Mouse (Mus musculus): ENCODE results near the gene Nucb1. TPM values are rescaled to one million over a fixed set of nuclear protein-coding genes. Genes with fewer than 3 reads are reported as not detected.
"Not testable (repeated sequence)": the region's sequence is repeated elsewhere in the genome, so short reads cannot be mapped to it uniquely, and the experiment has no call there.

The Nucb1 gene
- polyA plus RNA-seq, 1 experiment from 2014 or later: 140 TPM

GRCm38 (mm10) chr7:45466283-45467089 lies 43.7 kb downstream of the Nucb1 start, which contains the start of gene Bax:
Gene Bax (minus strand): TSS chr7:45466898.
- Histone ChIP-seq H3K9ac (replicated peaks) (peak within 1 kb of the TSS; percentile 89), H3K4me3 (replicated peaks) (peak within 1 kb of the TSS; percentile 79), H3K9me3 (replicated peaks) (no peaks in the 10 kb centered on the region), H3K4me2 (peak within 1 kb of the TSS; percentile 96), H3K27ac (replicated peaks) (peak within 1 kb of the TSS; percentile 80), H3K27me3 (replicated peaks) (no peaks in the 10 kb centered on the region), H3K36me3 (peaks cover 30% of the 10 kb centered on the region), H3K4me1 (peaks cover 40% of the 10 kb centered on the region)
- under 1% methylated on average over 57 of the region's 58 CpGs for WGBS
- peak; percentile 86 for ATAC-seq (ENCODE audit: low FRiP score)

- peak overlapping the region; percentile 79 for H3K4me3 ChIP-seq (replicated peaks)
- H3K36me3 ChIP-seq: peaks cover 30% of the 10 kb centered on the region
- WGBS: 81% methylated on average over 9 of the region's 9 CpGs
- peaks cover 48% of the 10 kb centered on the region for H3K4me1 ChIP-seq
- H3K9me3 ChIP-seq (replicated peaks): no peaks in the 10 kb centered on the region
- peak overlapping the region; percentile 96 for H3K4me2 ChIP-seq
- peak overlapping the region; percentile 89 for H3K9ac ChIP-seq (replicated peaks)
- no peak overlapping the region for H3K27ac ChIP-seq (replicated peaks)
- no peaks in the 10 kb centered on the region for H3K27me3 ChIP-seq (replicated peaks)
- no peak for ATAC-seq (ENCODE audit: low FRiP score)
Measured at GRCm38 (mm10) chr7:45465549-45465948, 44.7 kb downstream of the Nucb1 start.

GRCm38 (mm10) chr7:45465112-45465511 lies 45.1 kb downstream of the Nucb1 start:
- Histone ChIP-seq H3K9me3 (replicated peaks) (no peaks in the 10 kb centered on the region), H3K4me1 (peaks cover 53% of the 10 kb centered on the region), H3K27me3 (replicated peaks) (no peaks in the 10 kb centered on the region), H3K4me3 (replicated peaks) (peak overlapping the region; percentile 79; the same call in 1 of the 2 replicates), H3K4me2 (peak overlapping the region; percentile 96), H3K27ac (replicated peaks) (no peak overlapping the region), H3K9ac (replicated peaks) (no peak overlapping the region), H3K36me3 (peaks cover 30% of the 10 kb centered on the region)
- WGBS: 97% methylated on average over 12 of the region's 12 CpGs
- ATAC-seq (ENCODE audit: low FRiP score): no peak

GRCm38 (mm10) chr7:45463987-45464778 lies 46.0 kb downstream of the Nucb1 start:
- Histone ChIP-seq H3K36me3 (peaks cover 30% of the 10 kb centered on the region), H3K9ac (replicated peaks) (no peak overlapping the region), H3K4me2 (no peak overlapping the region), H3K4me3 (replicated peaks) (no peak overlapping the region), H3K27ac (replicated peaks) (no peak overlapping the region), H3K4me1 (peaks cover 54% of the 10 kb centered on the region), H3K27me3 (replicated peaks) (no peaks in the 10 kb centered on the region), H3K9me3 (replicated peaks) (no peaks in the 10 kb centered on the region)
- WGBS: 95% methylated on average over 7 of the region's 7 CpGs
- no peak for ATAC-seq (ENCODE audit: low FRiP score)

- H3K4me3 ChIP-seq (replicated peaks); ATAC-seq (ENCODE audit: low FRiP score); H3K27ac ChIP-seq (replicated peaks); H3K9ac ChIP-seq (replicated peaks); H3K9me3 ChIP-seq (replicated peaks); H3K4me2 ChIP-seq; H3K27me3 ChIP-seq (replicated peaks): not testable (repeated sequence)
- WGBS: 88% methylated on average over 4 of the region's 4 CpGs
- H3K36me3 ChIP-seq: peaks cover 34% of the 10 kb centered on the region
- peaks cover 59% of the 10 kb centered on the region for H3K4me1 ChIP-seq
Measured at GRCm38 (mm10) chr7:45462868-45463267, 47.3 kb downstream of the Nucb1 start.

GRCm38 (mm10) chr7:45462325-45462724 lies 47.9 kb downstream of the Nucb1 start:
- no peak overlapping the region for H3K4me2 ChIP-seq
- H3K9ac ChIP-seq (replicated peaks): no peak overlapping the region
- H3K27ac ChIP-seq (replicated peaks): no peak overlapping the region
- H3K4me3 ChIP-seq (replicated peaks): no peak overlapping the region
- H3K27me3 ChIP-seq (replicated peaks): no peaks in the 10 kb centered on the region
- H3K36me3 ChIP-seq: peaks cover 38% of the 10 kb centered on the region
- no peaks in the 10 kb centered on the region for H3K9me3 ChIP-seq (replicated peaks)
- 89% methylated on average over 4 of the region's 4 CpGs for WGBS
- no peak for ATAC-seq (ENCODE audit: low FRiP score)
- H3K4me1 ChIP-seq: peaks cover 62% of the 10 kb centered on the region

GRCm38 (mm10) chr7:45461781-45462180 lies 48.4 kb downstream of the Nucb1 start:
- Histone ChIP-seq H3K27me3 (replicated peaks) (no peaks in the 10 kb centered on the region), H3K4me1 (peaks cover 62% of the 10 kb centered on the region), H3K9me3 (replicated peaks) (no peaks in the 10 kb centered on the region), H3K36me3 (peaks cover 44% of the 10 kb centered on the region), H3K4me3 (replicated peaks) (no peak overlapping the region), H3K27ac (replicated peaks) (no peak overlapping the region; the same call in 1 of the 2 replicates), H3K9ac (replicated peaks) (no peak overlapping the region), H3K4me2 (no peak overlapping the region)
- 75% methylated on average over 4 of the region's 4 CpGs for WGBS
- no peak for ATAC-seq (ENCODE audit: low FRiP score)

GRCm38 (mm10) chr7:45461326-45461725 lies 48.9 kb downstream of the Nucb1 start:
- no peaks in the 10 kb centered on the region for H3K27me3 ChIP-seq (replicated peaks)
- no peaks in the 10 kb centered on the region for H3K9me3 ChIP-seq (replicated peaks)
- peak overlapping the region; percentile 87 for H3K27ac ChIP-seq (replicated peaks)
- H3K9ac ChIP-seq (replicated peaks): no peak overlapping the region
- no peak for ATAC-seq (ENCODE audit: low FRiP score)
- peaks cover 44% of the 10 kb centered on the region for H3K36me3 ChIP-seq
- peak overlapping the region; percentile 59; the same call in 1 of the 2 replicates for H3K4me2 ChIP-seq
- 33% methylated on average over 5 of the region's 5 CpGs for WGBS
- peaks cover 66% of the 10 kb centered on the region for H3K4me1 ChIP-seq
- H3K4me3 ChIP-seq (replicated peaks): no peak overlapping the region

- Histone ChIP-seq H3K36me3 (peaks cover 46% of the 10 kb centered on the region), H3K27me3 (replicated peaks) (no peaks in the 10 kb centered on the region)
Measured at GRCm38 (mm10) chr7:45460860-45461314, 49.3 kb downstream of the Nucb1 start.

GRCm38 (mm10) chr7:45460377-45460776 lies 49.8 kb downstream of the Nucb1 start:
- ATAC-seq (ENCODE audit: low FRiP score): peak; percentile 0; the same call in 1 of the 2 replicates
- Histone ChIP-seq H3K27me3 (replicated peaks) (no peaks in the 10 kb centered on the region), H3K9me3 (replicated peaks) (no peaks in the 10 kb centered on the region), H3K4me3 (replicated peaks) (peak overlapping the region; percentile 57), H3K36me3 (peaks cover 51% of the 10 kb centered on the region), H3K9ac (replicated peaks) (peak overlapping the region; percentile 27), H3K4me2 (peak overlapping the region; percentile 59), H3K4me1 (peaks cover 57% of the 10 kb centered on the region), H3K27ac (replicated peaks) (peak overlapping the region; percentile 87)
- WGBS: 74% methylated on average over 7 of the region's 7 CpGs

More at GRCm38 (mm10) chr7:45460860-45461314, 49.3 kb downstream of the Nucb1 start:
- H3K27ac ChIP-seq (replicated peaks): peak overlapping the region; percentile 87
- peak overlapping the region; percentile 59 for H3K4me2 ChIP-seq
- peaks cover 62% of the 10 kb centered on the region for H3K4me1 ChIP-seq
- no peak overlapping the region; the same call in 1 of the 2 replicates for H3K9ac ChIP-seq (replicated peaks)
- ATAC-seq (ENCODE audit: low FRiP score): no peak
- no peaks in the 10 kb centered on the region for H3K9me3 ChIP-seq (replicated peaks)
- no peak overlapping the region; the same call in 1 of the 2 replicates for H3K4me3 ChIP-seq (replicated peaks)
- WGBS: 20% methylated on average over 13 of the region's 13 CpGs

GRCm38 (mm10) chr7:45459564-45460140 lies 50.6 kb downstream of the Nucb1 start, which contains the start of gene Ftl1:
Gene Ftl1 (minus strand): TSS chr7:45459884.
- Histone ChIP-seq H3K27ac (replicated peaks) (peak within 1 kb of the TSS; percentile 91), H3K4me2 (peak within 1 kb of the TSS; percentile 82), H3K4me1 (peaks cover 49% of the 10 kb centered on the region), H3K36me3 (peaks cover 51% of the 10 kb centered on the region), H3K4me3 (replicated peaks) (peak within 1 kb of the TSS; percentile 57), H3K9ac (replicated peaks) (peak within 1 kb of the TSS; percentile 67)
- not testable (repeated sequence) for H3K9me3 ChIP-seq (replicated peaks); H3K27me3 ChIP-seq (replicated peaks)
- WGBS: under 1% methylated on average over 32 of the region's 37 CpGs
- peak; percentile 95 for ATAC-seq (ENCODE audit: low FRiP score)

Data from neural tube, embryonic 15.5 days (tissue).